Mouse (Mus musculus): ENCODE results near the gene Gng2.
"Not testable (repeated sequence)": the region's sequence is repeated elsewhere in the genome, so short reads cannot be mapped to it uniquely, and the experiment has no call there.

Gene Gng2

DNA sequence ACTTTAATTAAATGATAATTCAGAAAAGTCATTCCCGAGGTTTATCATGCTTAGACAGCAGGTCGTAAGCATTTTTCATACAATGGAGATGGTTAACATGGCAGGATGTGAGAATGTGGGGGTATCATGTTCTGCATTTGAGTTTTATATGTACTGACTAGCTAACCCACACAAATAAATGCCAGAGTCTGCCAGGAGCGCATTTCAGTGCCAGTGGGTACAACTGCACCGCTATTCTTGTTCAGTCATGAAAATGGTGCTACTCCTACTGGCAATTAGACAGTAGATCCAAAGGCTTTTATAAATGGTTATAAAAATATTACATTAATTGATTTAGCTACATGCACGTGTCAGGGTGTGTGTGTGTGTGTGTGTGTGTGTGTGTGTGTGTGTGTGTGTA, 38.9 kb downstream of the Gng2 start:
- DNase-seq (ENCODE audit: low spot score) = no peak

DNA sequence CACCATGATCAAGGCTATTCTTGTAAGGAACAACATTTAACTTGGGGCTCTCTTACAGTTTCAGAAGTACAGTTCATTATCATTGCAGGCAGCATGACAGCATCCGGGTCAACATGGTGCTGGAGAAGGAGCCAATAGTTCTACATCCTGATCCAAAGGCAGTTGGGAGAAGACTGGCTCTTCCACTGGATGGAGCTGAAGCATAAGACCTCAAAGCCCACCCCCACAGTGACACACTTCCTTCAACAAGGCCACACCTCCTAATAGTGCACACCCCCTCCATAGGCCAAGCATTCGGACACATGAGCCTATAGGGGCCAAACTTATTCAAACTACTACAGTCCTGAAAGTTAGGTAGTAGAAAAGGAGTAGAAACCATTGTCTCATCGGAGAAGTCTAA, 42.3 kb downstream of the Gng2 start:
- no peak for DNase-seq (ENCODE audit: low spot score)

DNA sequence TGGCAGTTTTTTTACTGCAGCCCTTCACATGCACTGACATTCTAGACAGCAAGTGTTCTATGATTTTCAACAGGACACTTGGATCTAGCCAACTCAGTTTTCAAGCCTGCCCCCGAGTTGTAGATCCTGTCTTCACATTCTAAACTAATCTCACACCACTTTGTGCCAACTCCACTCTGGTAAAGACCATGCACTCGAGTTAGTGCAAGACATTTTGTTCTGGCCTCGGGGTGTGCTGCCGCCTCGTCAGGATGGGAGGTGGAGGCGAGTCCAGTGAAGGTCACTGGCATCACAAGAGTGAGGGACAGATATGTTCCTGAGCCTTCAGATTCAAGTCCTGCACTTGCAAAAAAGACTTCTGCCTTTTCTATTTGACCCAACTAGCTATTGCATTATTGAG, 44.1 kb downstream of the Gng2 start:
- DNase-seq (ENCODE audit: low spot score) = no peak

GRCm38 (mm10) chr14:19927879-19928278, 49.5 kb downstream of the Gng2 start:
- DNase-seq (ENCODE audit: low spot score) = no peak

DNA sequence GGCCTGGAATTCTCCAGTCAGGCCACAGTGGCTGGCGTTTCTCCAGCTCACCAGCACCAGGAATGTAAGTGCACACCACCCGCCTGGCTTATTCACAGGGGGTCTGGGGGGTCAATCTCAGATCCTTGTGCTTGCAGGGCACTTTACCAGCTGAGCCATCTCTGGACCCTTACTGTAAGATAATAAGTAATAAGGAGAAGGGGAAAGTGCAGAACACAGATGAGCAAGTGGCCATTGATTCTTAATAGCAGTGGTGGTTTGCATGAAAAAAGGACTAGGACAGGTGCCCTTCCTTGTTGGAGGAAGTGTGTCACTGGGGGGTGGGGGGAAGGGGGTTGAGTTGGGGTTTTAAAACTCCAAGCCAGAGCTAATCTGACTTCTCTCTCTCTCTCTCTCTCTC, 50.3 kb downstream of the Gng2 start:
- no peak for DNase-seq (ENCODE audit: low spot score)

GRCm38 (mm10) chr14:19926312-19926711, 51.1 kb downstream of the Gng2 start:
- no peak for DNase-seq (ENCODE audit: low spot score)

DNA sequence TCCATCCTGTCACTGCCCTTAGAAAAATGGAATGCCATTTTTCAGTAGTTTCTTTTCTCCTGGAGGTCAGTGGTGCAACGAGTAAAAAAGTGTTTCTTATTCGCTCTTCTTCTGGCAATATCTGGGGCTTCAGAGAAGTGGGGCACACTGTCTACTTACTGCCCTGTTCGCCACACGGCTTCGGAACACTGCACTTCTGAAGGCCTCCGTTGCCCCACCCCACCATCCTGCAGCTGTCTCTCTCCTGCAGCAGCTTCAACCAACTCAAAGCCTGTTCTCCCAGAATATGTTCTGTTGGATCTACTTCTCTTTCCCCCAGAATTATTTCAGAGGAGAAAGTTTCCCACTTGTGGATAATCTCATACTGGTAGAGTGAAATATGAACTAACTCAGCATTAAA, 52.3 kb downstream of the Gng2 start:
- DNase-seq (ENCODE audit: low spot score) = no peak

DNA sequence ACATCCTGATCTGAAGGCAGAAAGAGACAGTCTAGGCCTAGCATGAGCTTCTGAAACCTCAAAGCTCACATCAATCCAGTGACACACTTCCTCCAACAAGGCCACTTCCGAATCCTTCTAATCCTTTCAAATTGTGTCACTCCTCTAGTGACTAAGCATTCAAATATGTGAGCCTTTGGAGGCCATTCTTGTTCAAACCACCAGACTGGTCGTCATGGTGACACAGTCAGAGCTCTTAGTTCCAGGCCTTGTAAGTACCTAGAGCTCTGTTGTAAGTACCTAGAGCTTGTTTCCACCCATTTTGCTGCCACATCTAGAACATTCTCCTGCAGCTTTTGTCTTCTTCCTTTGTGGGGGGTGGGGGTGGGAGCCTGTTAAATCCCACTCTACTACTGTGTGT, 53.3 kb downstream of the Gng2 start:
- no peak for DNase-seq (ENCODE audit: low spot score)

- DNase-seq (ENCODE audit: low spot score) = peak; percentile 70
Observed at GRCm38 (mm10) chr14:19920254-19920691, 57.2 kb downstream of the Gng2 start.

GRCm38 (mm10) chr14:19919789-19920188, 57.6 kb downstream of the Gng2 start:
- DNase-seq (ENCODE audit: low spot score) = no peak

- DNase-seq (ENCODE audit: low spot score) = no peak
Observed at GRCm38 (mm10) chr14:19917534-19917933, 59.9 kb downstream of the Gng2 start.

DNA sequence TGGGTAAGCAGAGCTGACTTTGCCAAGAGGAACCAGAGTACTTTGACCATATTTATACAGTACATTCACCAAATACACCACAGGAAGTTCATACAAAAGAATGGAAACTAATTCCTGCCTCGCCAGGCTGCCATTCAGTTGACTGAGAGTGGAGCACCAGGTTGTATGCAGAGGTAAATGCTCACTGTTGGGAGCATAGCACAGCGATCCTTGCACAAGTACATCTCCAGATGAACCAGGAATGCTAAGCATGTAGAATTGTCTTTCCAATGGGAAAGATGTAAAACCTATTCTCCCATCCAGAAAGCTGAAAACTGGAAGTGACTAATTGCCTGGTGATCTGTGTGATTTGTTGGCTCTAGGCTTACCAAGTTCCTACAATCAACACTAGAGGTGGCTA, 61.1 kb downstream of the Gng2 start:
- DNase-seq (ENCODE audit: low spot score) = no peak

DNA sequence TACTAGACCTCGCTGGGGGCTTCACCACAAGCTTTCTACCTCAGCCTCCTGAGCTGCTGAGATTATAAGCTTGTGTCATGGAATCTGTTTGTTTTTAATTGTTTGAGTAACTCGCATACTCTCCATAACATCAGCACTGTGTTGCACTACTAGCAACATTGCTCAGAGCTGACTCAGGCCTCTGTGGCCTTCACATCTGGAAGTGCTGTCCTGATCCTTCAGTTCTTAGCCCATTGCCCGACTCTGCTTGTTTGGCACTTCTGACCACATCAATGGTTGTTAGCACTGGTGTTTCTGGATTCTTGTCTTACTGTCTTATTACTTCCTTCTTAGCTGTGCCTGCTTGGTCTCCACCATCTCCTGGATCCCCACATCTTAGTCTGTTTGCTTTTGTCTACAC, 64.5 kb downstream of the Gng2 start:
- no peak for DNase-seq (ENCODE audit: low spot score)

GRCm38 (mm10) chr14:19905615-19906014, 71.8 kb downstream of the Gng2 start:
- DNase-seq (ENCODE audit: low spot score) = no peak

DNA sequence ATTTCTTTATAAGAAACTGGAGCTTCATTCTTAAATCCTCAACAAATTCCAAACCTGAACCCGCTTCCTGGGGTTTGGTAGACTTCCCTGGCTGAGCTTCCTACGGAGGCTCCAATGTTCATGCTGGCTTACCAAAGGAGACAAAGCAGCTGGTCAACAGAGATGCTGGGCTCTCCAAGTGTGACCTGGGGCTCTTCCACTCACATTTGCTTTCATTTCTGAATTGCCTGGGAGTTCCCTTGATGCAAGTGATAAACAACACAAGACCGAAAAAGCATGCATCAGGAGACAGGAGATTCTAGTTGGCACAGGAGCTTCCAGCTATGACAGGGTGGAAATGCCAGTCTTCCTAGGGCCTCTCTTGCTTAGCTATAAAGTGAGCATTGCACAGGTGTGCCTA, 72.6 kb downstream of the Gng2 start:
- DNase-seq (ENCODE audit: low spot score) = no peak

GRCm38 (mm10) chr14:19904031-19904430, 73.4 kb downstream of the Gng2 start:
- DNase-seq (ENCODE audit: low spot score) = no peak

GRCm38 (mm10) chr14:19900492-19900891, 76.9 kb downstream of the Gng2 start:
- no peak for DNase-seq (ENCODE audit: low spot score)

GRCm38 (mm10) chr14:19887569-19887968, 89.9 kb downstream of the Gng2 start:
- no peak for DNase-seq (ENCODE audit: low spot score)

- DNase-seq (ENCODE audit: low spot score) = not testable (repeated sequence)
Observed at GRCm38 (mm10) chr14:19884431-19884830, 93.0 kb downstream of the Gng2 start.

GRCm38 (mm10) chr14:19874201-19874807, 103.1 kb downstream of the Gng2 start:
- DNase-seq (ENCODE audit: low spot score) = no peak

DNA sequence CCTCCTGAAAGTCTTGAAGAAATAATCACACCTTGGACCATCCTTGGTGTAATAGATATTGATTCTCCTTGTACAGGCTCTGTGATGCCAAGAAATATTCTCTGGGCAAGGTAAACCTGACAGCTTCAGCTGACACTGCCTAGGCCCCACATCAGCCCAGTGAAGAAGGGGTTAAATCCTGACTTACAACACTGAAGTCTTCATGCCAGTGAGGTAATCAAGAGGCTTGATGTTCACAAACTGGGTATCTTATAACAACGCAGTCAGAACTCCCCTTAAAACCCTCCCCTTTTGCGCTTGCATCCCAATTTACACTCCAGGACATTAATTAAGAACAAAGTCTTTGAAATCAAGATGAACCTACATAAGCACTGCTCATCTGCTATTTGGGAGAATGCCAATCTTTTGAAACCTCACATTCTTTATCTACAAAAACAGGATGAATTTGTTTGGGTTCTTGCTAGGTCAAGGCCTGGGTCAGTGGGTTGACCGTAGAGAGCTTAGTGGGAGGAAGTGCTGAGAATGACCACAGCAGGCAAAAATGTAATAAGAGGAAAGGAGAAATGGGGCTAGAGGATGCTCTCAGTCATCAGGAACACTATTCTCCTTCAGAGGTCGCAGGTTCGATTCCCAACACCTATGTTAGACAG, 110.0 kb downstream of the Gng2 start:
- peak; percentile 32 for DNase-seq (ENCODE audit: low spot score)

DNA sequence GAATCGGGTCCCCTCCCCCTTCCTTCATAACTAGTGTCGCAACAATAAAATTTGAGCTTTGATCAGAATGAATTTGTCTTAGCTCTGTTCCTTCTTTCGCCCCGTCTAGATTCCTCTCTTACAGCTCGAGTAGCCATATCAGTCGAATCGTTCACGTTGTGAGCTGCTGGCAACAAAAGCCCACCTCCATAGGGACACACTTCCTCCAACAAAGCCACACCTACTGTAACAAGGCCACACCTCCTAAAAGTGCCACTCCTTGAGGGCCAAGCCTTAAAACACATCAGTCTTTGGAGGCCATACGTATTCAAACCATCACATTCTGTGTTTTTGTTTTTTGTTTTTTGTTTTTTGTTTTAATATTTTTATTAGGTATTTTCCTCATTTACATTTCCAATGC, 112.3 kb downstream of the Gng2 start:
- DNase-seq (ENCODE audit: low spot score) = not testable (repeated sequence)

GRCm38 (mm10) chr14:19861311-19862080, 115.9 kb downstream of the Gng2 start:
- DNase-seq (ENCODE audit: low spot score) = no peak
